Comparison of ENCODE assay signal across 26 mouse cellular contexts in the genomic region with DNA sequence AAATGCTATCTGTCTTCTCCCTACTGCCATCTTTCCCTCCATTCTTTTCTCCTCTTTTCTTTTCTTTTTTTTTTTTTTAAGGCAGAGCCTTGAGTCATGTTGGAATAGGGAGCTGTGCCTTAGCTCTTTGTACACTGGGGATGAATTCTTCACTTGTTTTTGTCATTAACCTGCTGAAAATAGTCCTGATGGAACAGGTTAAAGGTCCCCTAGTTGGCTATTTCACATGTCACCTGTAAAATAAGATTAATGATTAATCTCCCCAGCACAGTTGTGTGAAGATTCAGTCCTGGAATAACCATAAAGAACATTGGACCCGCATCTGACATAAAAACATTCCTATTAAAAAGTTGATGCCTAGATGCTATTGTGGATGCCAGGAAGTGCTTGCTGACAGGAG.
DNase-seq lines count a peak whose midpoint lies in the region; ATAC-seq and TF ChIP-seq lines count a peak whose summit lies in the region.
"Had no signal": no experiment of that assay in that cellular context is flagged by ENCODE, and none has a peak within 500 bp of the region (broad histone marks: within the 10 kb centered on the region; RNA-seq: fewer than 3 reads in every experiment).

No protein-coding gene starts in this region.

- no peak overlapping the region for H3K9ac ChIP-seq in liver, postnatal 0 days (replicated peaks)
- no peak overlapping the region for H3K9ac ChIP-seq in liver, embryonic 12.5 days
- no peak overlapping the region for H3K9ac ChIP-seq in intestine, embryonic 16.5 days (ENCODE audit: low read depth, low read length)
- H3K9ac ChIP-seq: forebrain, embryonic 13.5 days; heart, embryonic 13.5 days; hindbrain, embryonic 14.5 days had no signal

- TF ChIP-seq EP300 in liver, postnatal 0 days (IDR thresholded peaks at IDR 0.05; ENCODE audit: low read depth): no peak

- peak; percentile 31 for DNase-seq in kidney, adult 9 months
- DNase-seq in kidney, postnatal 4 days: no peak
- no peak for DNase-seq in liver, postnatal 0 days
- no peak for DNase-seq in left cerebral cortex, postnatal 36 days (ENCODE audit: low spot score in 2 of 2)
- DNase-seq: adrenal gland, postnatal 10 days; adrenal gland, postnatal 36 days; B cell, adult 2 months; cerebellum, adult 18-20 months; cerebellum, adult 9-10 months; cerebellum, postnatal 14 days; gastrocnemius, postnatal 10 days; gastrocnemius, postnatal 36 days; heart, adult 2 months; heart, postnatal 14 days; heart, postnatal 4 days had no signal

- peak; percentile 66 for ATAC-seq in liver, postnatal 0 days
- no peak for ATAC-seq in liver, embryonic 12.5 days
- ATAC-seq in intestine, embryonic 16.5 days: peak; percentile 81
- ATAC-seq: forebrain, embryonic 13.5 days; forebrain, embryonic 16.5 days; Patski had no signal

- 0 out of 2 replicates have a peak, but pooled peaks cover 2% of the 10 kb centered on the region for H3K9me3 ChIP-seq in liver, postnatal 0 days (ENCODE audit: low read length)
- no peaks in the 10 kb centered on the region for H3K9me3 ChIP-seq in liver, embryonic 12.5 days (replicated peaks)
- H3K9me3 ChIP-seq in intestine, embryonic 16.5 days (ENCODE audit: control insufficient read depth, low read length): no peaks in the 10 kb centered on the region
- H3K9me3 ChIP-seq: forebrain, embryonic 10.5 days; forebrain, embryonic 13.5 days; G1E; heart, embryonic 10.5 days; heart, embryonic 13.5 days had no signal

- no peak overlapping the region for H3K4me2 ChIP-seq in liver, postnatal 0 days (ENCODE audit: low read depth, low read length)
- H3K4me2 ChIP-seq in liver, embryonic 12.5 days: no peak overlapping the region
- H3K4me2 ChIP-seq in intestine, embryonic 16.5 days (ENCODE audit: low read depth, low read length): no peak overlapping the region
- H3K4me2 ChIP-seq: forebrain, embryonic 13.5 days; heart, embryonic 13.5 days; hindbrain, embryonic 14.5 days had no signal

- H3K4me1 ChIP-seq in liver, postnatal 0 days (ENCODE audit: insufficient read depth): no peaks in the 10 kb centered on the region
- no peaks in the 10 kb centered on the region for H3K4me1 ChIP-seq in liver, embryonic 12.5 days
- H3K4me1 ChIP-seq in intestine, embryonic 16.5 days (ENCODE audit: control insufficient read depth, insufficient read depth, low read length): no peaks in the 10 kb centered on the region
- H3K4me1 ChIP-seq: forebrain, embryonic 10.5 days; forebrain, embryonic 13.5 days; heart, embryonic 10.5 days; heart, embryonic 13.5 days had no signal

- intact Hi-C loops in left cerebral cortex, postnatal 36 days (cut with DNase I): no loop called here

- H3K27ac ChIP-seq in liver, postnatal 0 days (ENCODE audit: low read depth): no peak overlapping the region
- H3K27ac ChIP-seq in liver, embryonic 12.5 days: no peak overlapping the region
- H3K27ac ChIP-seq in intestine, embryonic 16.5 days (ENCODE audit: low read length): no peak overlapping the region
- H3K27ac ChIP-seq: forebrain, embryonic 10.5 days; forebrain, embryonic 13.5 days; heart, adult 2 months; heart, embryonic 10.5 days; heart, embryonic 13.5 days; hindbrain, embryonic 14.5 days had no signal

- no peaks in the 10 kb centered on the region for H3K36me3 ChIP-seq in liver, postnatal 0 days (replicated peaks; ENCODE audit: insufficient read depth, low read length)
- no peaks in the 10 kb centered on the region for H3K36me3 ChIP-seq in liver, embryonic 12.5 days
- no peaks in the 10 kb centered on the region for H3K36me3 ChIP-seq in intestine, embryonic 16.5 days (ENCODE audit: control insufficient read depth, insufficient read depth, low read length)
- H3K36me3 ChIP-seq: forebrain, embryonic 10.5 days; G1E; heart, embryonic 10.5 days; heart, embryonic 13.5 days had no signal

- no peak overlapping the region for H3K4me3 ChIP-seq in liver, postnatal 0 days (ENCODE audit: low read depth, low read length)
- H3K4me3 ChIP-seq in liver, embryonic 12.5 days: no peak overlapping the region
- no peak overlapping the region for H3K4me3 ChIP-seq in intestine, embryonic 16.5 days (ENCODE audit: low read length)
- H3K4me3 ChIP-seq: forebrain, embryonic 10.5 days; forebrain, embryonic 13.5 days; heart, adult 2 months; heart, embryonic 10.5 days; heart, embryonic 13.5 days had no signal

- no peak for TF ChIP-seq CTCF in liver, postnatal 0 days (IDR thresholded peaks at IDR 0.05; ENCODE audit: low read depth)

- H3K27me3 ChIP-seq in liver, postnatal 0 days (ENCODE audit: insufficient read depth, low read length): no peaks in the 10 kb centered on the region
- H3K27me3 ChIP-seq in liver, embryonic 12.5 days (replicated peaks): no peaks in the 10 kb centered on the region
- H3K27me3 ChIP-seq in intestine, embryonic 16.5 days (replicated peaks; ENCODE audit: control insufficient read depth, insufficient read depth, low read length): no peaks in the 10 kb centered on the region
- H3K27me3 ChIP-seq: CH12.LX; forebrain, embryonic 13.5 days; heart, embryonic 13.5 days; Patski had no signal

- WGBS in liver, postnatal 0 days (ENCODE audit: insufficient replicate concordance): 61% methylated on average over 1 of the region's 1 CpGs
- 62% methylated on average over 1 of the region's 1 CpGs for WGBS in liver, embryonic 12.5 days (ENCODE audit: insufficient replicate concordance)
- WGBS in intestine, embryonic 16.5 days: 78% methylated on average over 1 of the region's 1 CpGs
